Mouse (Mus musculus) olfactory bulb, adult 2 months (tissue): ENCODE measurements around the gene Phactr1.

Source experiments
- CTCF ChIP-seq: fragments of 200-500 bp; IDR thresholded peaks from 2 replicates; pipeline ENCODE4 v1.5.1; 2012; ENCODE audit warnings: low read depth, mild to moderate bottlenecking, low read length, moderate library complexity; ENCODE audit not compliant: insufficient read depth
- POLR2A ChIP-seq: fragments of 200-500 bp; IDR thresholded peaks from 2 replicates; pipeline ENCODE4 v1.6.1; 2012; ENCODE audit warnings: mild to moderate bottlenecking, low read depth, low read length, moderate library complexity; ENCODE audit not compliant: insufficient read depth

GRCm38 (mm10) chr13:43134468-43134867 lies 454.0 kb downstream of the Phactr1 start:
- TF ChIP-seq CTCF (no peak), POLR2A (no peak)
